Mouse (Mus musculus) liver, embryonic 16.5 days (tissue): Measurements from ENCODE around the gene Rps3. TPM values are rescaled to one million over a fixed set of nuclear protein-coding genes. Genes with fewer than 3 reads are reported as not detected.
A peak's percentile ranks its signal among the peaks of the same experiment; 100 is the strongest.

Source experiments
- ATAC-seq: fragments of 200-750 bp; cut with Nextera tagmentation; 2 replicates; pipeline ENCODE4 v1.8.0; 2017; ENCODE audit warnings: low read depth, mild to moderate bottlenecking, moderate number of reproducible peaks, moderate library complexity
- H3K27ac ChIP-seq: fragments of 300-500 bp; sonication (generic); 2 replicates; pipeline ENCODE4 v1.5.1; 2014; ENCODE audit warnings: mild to moderate bottlenecking, low read length
- H3K27me3 ChIP-seq: fragments of 300-500 bp; sonication (generic); 2 replicates; pipeline ENCODE4 v1.6.1; 2014; ENCODE audit warnings: low read depth, low read length, mixed read lengths; ENCODE audit not compliant: control insufficient read depth, insufficient read depth
- H3K36me3 ChIP-seq: fragments of 300-500 bp; sonication (generic); 2 replicates; pipeline ENCODE4 v1.6.1; 2014; ENCODE audit warnings: mild to moderate bottlenecking; ENCODE audit not compliant: control insufficient read depth, insufficient read depth
- H3K4me1 ChIP-seq: fragments of 300-500 bp; sonication (generic); 2 replicates; pipeline ENCODE4 v1.6.1; 2014; ENCODE audit warnings: low read depth, low read length, mixed read lengths; ENCODE audit not compliant: control insufficient read depth
- H3K4me2 ChIP-seq: fragments of 300-500 bp; sonication (generic); 2 replicates; pipeline ENCODE4 v1.6.1; 2014; ENCODE audit warnings: low read depth, low read length, mixed read lengths
- H3K4me3 ChIP-seq: fragments of 300-500 bp; sonication (generic); 2 replicates; pipeline ENCODE4 v1.5.1; 2014; ENCODE audit warnings: low read depth, mild to moderate bottlenecking, low read length
- H3K9ac ChIP-seq: fragments of 300-500 bp; sonication (generic); 2 replicates; pipeline ENCODE4 v1.6.1; 2014; ENCODE audit warnings: low read depth, low read length
- H3K9me3 ChIP-seq: fragments of 300-500 bp; sonication (generic); replicated peaks from 2 replicates; pipeline ENCODE4 v1.6.1; 2016; ENCODE audit warnings: low read length; ENCODE audit not compliant: control insufficient read depth
- WGBS: fragments of 180-500 bp; shearing (Covaris S2); extraction: QIAGEN DNeasy Blood & Tissue Kit; methylation state at CpG from one replicate; pipeline ENCODE4 v1.1.7; 2014; ENCODE audit not compliant: insufficient replicate concordance; 5-methylcytosine and 5-hydroxymethylcytosine counted together
- polyA plus RNA-seq: library from polyadenylated mRNA; unstranded; fragments of >200 nt; fragmentation: Nextera tagmentation; extraction: Ambion mirVana; gene quantifications from 2 replicates; pipeline ENCODE4 v1.2.1, GENCODE M21; 2015

The Rps3 gene
- 400 and 448 TPM in 2 replicates for polyA plus RNA-seq

GRCm38 (mm10) chr7:99483271-99483923 is at the start of gene Rps3:
TSS of gene Rps3 (minus strand) at chr7:99483738.
- under 1% methylated on average over 44 of the region's 45 CpGs for WGBS
- Histone ChIP-seq H3K9me3 (no peaks in the 10 kb centered on the region), H3K27me3 (no peaks in the 10 kb centered on the region), H3K4me2 (peak within 1 kb of the TSS; percentile 92), H3K4me1 (peaks cover 37% of the 10 kb centered on the region), H3K36me3 (peaks cover 40% of the 10 kb centered on the region), H3K9ac (peak within 1 kb of the TSS; percentile 86), H3K27ac (peak within 1 kb of the TSS; percentile 47), H3K4me3 (peak within 1 kb of the TSS; percentile 87)
- peak; percentile 97 for ATAC-seq

- Histone ChIP-seq H3K36me3 (no peaks in the 10 kb centered on the region), H3K4me3 (no peak overlapping the region), H3K4me1 (peaks cover 72% of the 10 kb centered on the region), H3K27me3 (no peaks in the 10 kb centered on the region), H3K9me3 (no peaks in the 10 kb centered on the region), H3K4me2 (0 out of 2 replicates have a peak overlapping the region, but pooled peaks have one; percentile 18), H3K9ac (0 out of 2 replicates have a peak overlapping the region, but pooled peaks have one; percentile 22), H3K27ac (peak overlapping the region; percentile 83)
- no peak for ATAC-seq
- WGBS: 32% methylated on average over 4 of the region's 4 CpGs
Observed at GRCm38 (mm10) chr7:99532526-99532925, 49.0 kb upstream of the Rps3 start.

GRCm38 (mm10) chr7:99531408-99531970 is 48.0 kb upstream of the Rps3 start:
- Histone ChIP-seq H3K4me2 (peak overlapping the region; percentile 42), H3K36me3 (no peaks in the 10 kb centered on the region), H3K4me1 (peaks cover 61% of the 10 kb centered on the region), H3K27me3 (no peaks in the 10 kb centered on the region), H3K4me3 (peak overlapping the region; percentile 13), H3K9ac (peak overlapping the region; percentile 42), H3K9me3 (no peaks in the 10 kb centered on the region), H3K27ac (peak overlapping the region; percentile 83)
- WGBS: 19% methylated on average over 3 of the region's 3 CpGs
- peak; percentile 50 for ATAC-seq

GRCm38 (mm10) chr7:99529410-99529809 is 45.9 kb upstream of the Rps3 start:
- H3K4me3 ChIP-seq: no peak overlapping the region
- H3K36me3 ChIP-seq: no peaks in the 10 kb centered on the region
- WGBS: 53% methylated on average over 5 of the region's 5 CpGs
- 0 out of 2 replicates have a peak overlapping the region, but pooled peaks have one; percentile 7 for H3K27ac ChIP-seq
- H3K4me1 ChIP-seq: peaks cover 46% of the 10 kb centered on the region
- no peak overlapping the region; the same call in 1 of the 2 replicates for H3K9ac ChIP-seq
- H3K4me2 ChIP-seq: no peak overlapping the region
- ATAC-seq: no peak
- no peaks in the 10 kb centered on the region for H3K27me3 ChIP-seq
- no peaks in the 10 kb centered on the region for H3K9me3 ChIP-seq

- no peak overlapping the region for H3K4me3 ChIP-seq
- H3K4me1 ChIP-seq: peaks cover 40% of the 10 kb centered on the region
- no peak overlapping the region for H3K9ac ChIP-seq
- H3K4me2 ChIP-seq: no peak overlapping the region
- H3K27ac ChIP-seq: no peak overlapping the region
- H3K27me3 ChIP-seq: no peaks in the 10 kb centered on the region
- H3K36me3 ChIP-seq: no peaks in the 10 kb centered on the region
- ATAC-seq: no peak
- WGBS: 26% methylated on average over 2 of the region's 2 CpGs
- H3K9me3 ChIP-seq: no peaks in the 10 kb centered on the region
Observed at GRCm38 (mm10) chr7:99528547-99528946, 45.0 kb upstream of the Rps3 start.

GRCm38 (mm10) chr7:99523837-99524236 is 40.3 kb upstream of the Rps3 start:
- Histone ChIP-seq H3K27me3 (no peaks in the 10 kb centered on the region), H3K36me3 (no peaks in the 10 kb centered on the region), H3K9ac (no peak overlapping the region), H3K4me3 (no peak overlapping the region), H3K4me2 (no peak overlapping the region), H3K27ac (no peak overlapping the region), H3K9me3 (no peaks in the 10 kb centered on the region), H3K4me1 (peaks cover 6% of the 10 kb centered on the region)
- 56% methylated on average over 1 of the region's 1 CpGs for WGBS
- no peak for ATAC-seq

- Histone ChIP-seq H3K9ac (no peak overlapping the region), H3K27ac (no peak overlapping the region), H3K27me3 (no peaks in the 10 kb centered on the region), H3K4me1 (peaks cover 3% of the 10 kb centered on the region; the same call in 1 of the 2 replicates), H3K4me2 (no peak overlapping the region), H3K9me3 (no peaks in the 10 kb centered on the region), H3K4me3 (no peak overlapping the region), H3K36me3 (no peaks in the 10 kb centered on the region)
- WGBS: 76% methylated on average over 8 of the region's 8 CpGs
- ATAC-seq: no peak
Observed at GRCm38 (mm10) chr7:99523121-99523520, 39.6 kb upstream of the Rps3 start.

GRCm38 (mm10) chr7:99518954-99519644 is 35.6 kb upstream of the Rps3 start:
- Histone ChIP-seq H3K36me3 (no peaks in the 10 kb centered on the region), H3K4me2 (no peak overlapping the region), H3K27me3 (no peaks in the 10 kb centered on the region), H3K9ac (no peak overlapping the region), H3K27ac (no peak overlapping the region), H3K4me3 (no peak overlapping the region), H3K4me1 (peaks cover 24% of the 10 kb centered on the region), H3K9me3 (no peaks in the 10 kb centered on the region)
- 57% methylated on average over 4 of the region's 4 CpGs for WGBS
- ATAC-seq: no peak

- H3K27ac ChIP-seq: peak overlapping the region; percentile 85
- peak overlapping the region; percentile 47 for H3K4me2 ChIP-seq
- H3K4me1 ChIP-seq: peaks cover 24% of the 10 kb centered on the region
- no peak overlapping the region for H3K4me3 ChIP-seq
- no peaks in the 10 kb centered on the region for H3K9me3 ChIP-seq
- ATAC-seq: peak; percentile 96
- H3K9ac ChIP-seq: no peak overlapping the region
- H3K36me3 ChIP-seq: no peaks in the 10 kb centered on the region
- no peaks in the 10 kb centered on the region for H3K27me3 ChIP-seq
- WGBS: 26% methylated on average over 3 of the region's 3 CpGs
Observed at GRCm38 (mm10) chr7:99516814-99517157, 33.2 kb upstream of the Rps3 start.
